Mouse (Mus musculus) liver, embryonic 13.5 days (tissue): Measurements from ENCODE around the gene Kidins220. TPM values are rescaled to one million over a fixed set of nuclear protein-coding genes. Genes with fewer than 3 reads are reported as not detected.

Experiments used
- ATAC-seq: fragments of 200-750 bp; cut with Nextera tagmentation; 2 replicates; pipeline ENCODE4 v1.8.0; 2017; ENCODE audit warnings: low read depth, mild to moderate bottlenecking, moderate number of reproducible peaks, moderate library complexity
- DNase-seq: peaks from one replicate; pipeline ENCODE4 v3.0.0; 2022
- H3K27ac ChIP-seq: fragments of 300-500 bp; sonication (generic); 2 replicates; pipeline ENCODE4 v1.5.1; 2015; ENCODE audit warnings: moderate library complexity, mild to moderate bottlenecking, inconsistent platforms
- H3K27me3 ChIP-seq: fragments of 300-500 bp; sonication (generic); 2 replicates; pipeline ENCODE4 v1.6.1; 2015; ENCODE audit warnings: mild to moderate bottlenecking, inconsistent platforms
- H3K36me3 ChIP-seq: fragments of 300-500 bp; sonication (generic); 2 replicates; pipeline ENCODE4 v1.6.1; 2015; ENCODE audit warnings: mild to moderate bottlenecking, inconsistent platforms
- H3K4me1 ChIP-seq: fragments of 300-500 bp; sonication (generic); replicated peaks from 2 replicates; pipeline ENCODE4 v1.6.1; 2015; ENCODE audit warnings: inconsistent platforms
- H3K4me2 ChIP-seq: fragments of 300-500 bp; sonication (generic); 2 replicates; pipeline ENCODE4 v1.6.1; 2015; ENCODE audit warnings: inconsistent platforms, mild to moderate bottlenecking, moderate library complexity
- H3K4me3 ChIP-seq: fragments of 300-500 bp; sonication (generic); replicated peaks from 2 replicates; pipeline ENCODE4 v1.5.1; 2015; ENCODE audit warnings: mild to moderate bottlenecking, inconsistent platforms
- H3K9ac ChIP-seq: fragments of 300-500 bp; sonication (generic); 2 replicates; pipeline ENCODE4 v1.6.1; 2015; ENCODE audit warnings: mild to moderate bottlenecking, inconsistent platforms
- H3K9me3 ChIP-seq: fragments of 300-500 bp; sonication (generic); replicated peaks from 2 replicates; pipeline ENCODE4 v1.6.1; 2016; ENCODE audit warnings: inconsistent platforms
- WGBS: fragments of 180-500 bp; shearing (Covaris S2); methylation state at CpG from one replicate; pipeline ENCODE4 v1.1.7; 2015; ENCODE audit not compliant: insufficient replicate concordance; 5-methylcytosine and 5-hydroxymethylcytosine counted together
- polyA plus RNA-seq: library from polyadenylated mRNA; unstranded; fragments of >200 nt; fragmentation: Nextera tagmentation; extraction: Ambion mirVana; gene quantifications from 2 replicates; pipeline ENCODE4 v1.2.1, GENCODE M21; 2015

Kidins220 gene
- polyA plus RNA-seq, 1 experiment from 2014 or later, result 6.3 TPM

DNA sequence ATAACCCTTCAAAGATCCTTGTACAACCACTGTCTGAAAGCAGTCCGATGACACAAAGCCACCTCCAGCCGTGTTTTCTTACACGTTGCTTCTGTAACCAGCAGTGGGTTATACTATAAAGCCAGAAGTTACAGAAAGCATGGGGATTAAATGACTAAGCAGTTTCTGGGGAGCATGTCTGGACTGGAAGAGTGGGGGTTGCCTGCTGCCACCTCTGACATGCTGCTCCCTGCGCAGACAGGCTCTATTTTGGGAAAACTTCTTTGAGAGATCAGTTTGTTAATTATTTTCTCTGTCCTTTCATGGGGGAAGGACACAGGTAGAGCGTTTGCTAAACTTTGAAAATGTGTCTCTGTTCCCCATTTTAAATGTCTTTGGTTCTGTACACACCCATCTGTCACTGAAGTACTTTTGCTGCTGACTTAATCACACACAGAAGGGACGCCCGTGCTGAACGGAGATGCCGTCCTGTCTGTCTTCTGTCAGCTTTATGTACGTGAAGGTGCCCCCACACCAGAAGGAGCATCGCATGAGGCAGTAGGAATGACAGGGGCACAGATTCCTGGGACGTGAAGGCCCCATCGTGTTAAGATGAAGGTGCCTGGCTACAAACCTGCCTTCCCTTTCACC lies 11.2 kb upstream of the Kidins220 start:
- H3K27ac ChIP-seq, result 0 out of 2 replicates have a peak overlapping the region, but pooled peaks have one; percentile 9
- no peak for DNase-seq
- peak; percentile 79 for ATAC-seq
- no peak overlapping the region for H3K4me3 ChIP-seq
- no peaks in the 10 kb centered on the region for H3K9me3 ChIP-seq
- no peak overlapping the region for H3K9ac ChIP-seq
- peak overlapping the region; percentile 11 for H3K4me2 ChIP-seq
- no peaks in the 10 kb centered on the region for H3K27me3 ChIP-seq
- H3K36me3 ChIP-seq, result no peaks in the 10 kb centered on the region
- peaks cover 13% of the 10 kb centered on the region for H3K4me1 ChIP-seq
- 29% methylated on average over 13 of the region's 13 CpGs for WGBS

GRCm38 (mm10) chr12:24965406-24965805 lies 9.3 kb upstream of the Kidins220 start:
- Histone ChIP-seq H3K36me3 (no peaks in the 10 kb centered on the region), H3K4me1 (peaks cover 13% of the 10 kb centered on the region), H3K27me3 (no peaks in the 10 kb centered on the region), H3K4me2 (no peak overlapping the region), H3K4me3 (no peak overlapping the region), H3K27ac (no peak overlapping the region), H3K9ac (no peak overlapping the region), H3K9me3 (no peaks in the 10 kb centered on the region)
- WGBS, result 78% methylated on average over 6 of the region's 6 CpGs
- DNase-seq, result no peak
- no peak for ATAC-seq

GRCm38 (mm10) chr12:24966046-24966445 lies 8.7 kb upstream of the Kidins220 start:
- no peak overlapping the region for H3K4me2 ChIP-seq
- H3K27ac ChIP-seq, result no peak overlapping the region
- 70% methylated on average over 2 of the region's 2 CpGs for WGBS
- no peak overlapping the region for H3K9ac ChIP-seq
- peaks cover 13% of the 10 kb centered on the region for H3K4me1 ChIP-seq
- no peak overlapping the region for H3K4me3 ChIP-seq
- ATAC-seq (no peak), DNase-seq (no peak)
- H3K36me3 ChIP-seq, result no peaks in the 10 kb centered on the region
- no peaks in the 10 kb centered on the region for H3K27me3 ChIP-seq
- no peaks in the 10 kb centered on the region for H3K9me3 ChIP-seq

- H3K27me3 ChIP-seq, result no peaks in the 10 kb centered on the region
- H3K9ac ChIP-seq, result no peak overlapping the region
- H3K36me3 ChIP-seq, result no peaks in the 10 kb centered on the region
- no peak for ATAC-seq
- no peak for DNase-seq
- H3K27ac ChIP-seq, result no peak overlapping the region
- H3K4me1 ChIP-seq, result peaks cover 31% of the 10 kb centered on the region
- H3K4me3 ChIP-seq, result no peak overlapping the region
- no peak overlapping the region for H3K4me2 ChIP-seq
- WGBS, result 64% methylated on average over 5 of the region's 5 CpGs
- no peaks in the 10 kb centered on the region for H3K9me3 ChIP-seq
These were observed 3.1 kb upstream of the Kidins220 start for GRCm38 (mm10) chr12:24971490-24972200.

- Histone ChIP-seq H3K9ac (no peak overlapping the region), H3K9me3 (no peaks in the 10 kb centered on the region), H3K27ac (no peak overlapping the region), H3K27me3 (no peaks in the 10 kb centered on the region), H3K4me2 (no peak overlapping the region), H3K4me1 (peaks cover 34% of the 10 kb centered on the region), H3K36me3 (peaks cover 6% of the 10 kb centered on the region; the same call in 1 of the 2 replicates), H3K4me3 (no peak overlapping the region)
- DNase-seq, result no peak
- no peak for ATAC-seq
- WGBS, result 43% methylated on average over 8 of the region's 8 CpGs
These were observed 2.1 kb upstream of the Kidins220 start for GRCm38 (mm10) chr12:24972371-24973350.

DNA sequence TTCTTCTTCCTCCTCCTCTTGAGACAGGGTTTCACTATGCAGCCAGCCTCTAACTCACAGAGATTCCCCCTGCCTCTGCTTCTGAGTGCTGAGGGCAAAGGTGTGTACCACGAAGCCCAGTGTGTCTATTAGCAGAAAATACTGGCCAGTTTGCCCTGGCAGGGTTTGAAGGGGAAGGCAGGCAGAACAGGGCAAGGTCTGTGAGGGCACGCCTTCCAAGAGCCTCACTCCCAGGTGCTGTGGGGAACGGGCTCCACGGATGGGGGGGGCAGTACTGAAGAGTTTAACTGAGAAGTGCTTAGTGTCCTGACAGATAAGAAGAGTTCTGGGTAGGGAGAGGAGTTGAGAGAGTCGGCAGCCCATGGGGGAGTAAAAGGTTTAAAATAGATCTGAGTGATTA lies 1.1 kb upstream of the Kidins220 start:
- ATAC-seq (peak; percentile 53), DNase-seq (no peak)
- WGBS, result 17% methylated on average over 5 of the region's 5 CpGs
- Histone ChIP-seq H3K27me3 (no peaks in the 10 kb centered on the region), H3K27ac (peak overlapping the region; percentile 34; the same call in 1 of the 2 replicates), H3K9me3 (no peaks in the 10 kb centered on the region), H3K36me3 (peaks cover 6% of the 10 kb centered on the region; the same call in 1 of the 2 replicates), H3K4me2 (peak overlapping the region; percentile 83), H3K4me1 (peaks cover 34% of the 10 kb centered on the region), H3K4me3 (peak overlapping the region; percentile 89), H3K9ac (0 out of 2 replicates have a peak overlapping the region, but pooled peaks have one; percentile 29)

GRCm38 (mm10) chr12:24975115-24975733 lies 499 bp downstream of the Kidins220 start:
- Histone ChIP-seq H3K36me3 (peaks cover 6% of the 10 kb centered on the region; the same call in 1 of the 2 replicates), H3K4me3 (peak overlapping the region; percentile 89), H3K27ac (peak overlapping the region; percentile 92), H3K4me1 (peaks cover 38% of the 10 kb centered on the region), H3K27me3 (no peaks in the 10 kb centered on the region), H3K9me3 (no peaks in the 10 kb centered on the region), H3K9ac (peak overlapping the region; percentile 86), H3K4me2 (peak overlapping the region; percentile 83)
- DNase-seq, result peak; percentile 58
- under 1% methylated on average over 31 of the region's 31 CpGs for WGBS
- ATAC-seq, result peak; percentile 77

DNA sequence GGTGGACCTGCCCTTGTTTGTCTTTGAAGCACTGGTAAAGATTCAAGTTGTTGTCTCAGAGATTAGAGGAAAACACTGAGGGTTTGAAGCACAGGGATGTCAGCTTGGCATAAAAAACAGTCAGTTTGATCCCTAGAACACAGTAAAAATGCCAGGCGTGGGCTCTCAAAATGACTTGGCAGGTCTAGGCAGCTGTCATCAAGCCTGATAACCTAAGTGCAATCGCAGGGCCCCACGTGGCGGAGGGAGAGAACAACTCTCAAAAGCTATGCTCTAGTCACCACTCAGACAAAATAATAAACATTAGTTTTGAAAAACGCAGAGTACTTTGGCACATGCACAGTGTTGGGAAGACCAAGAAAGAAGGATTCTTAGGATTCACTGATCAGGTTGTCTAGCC lies 10.5 kb downstream of the Kidins220 start:
- no peaks in the 10 kb centered on the region for H3K9me3 ChIP-seq
- peak; percentile 51 for DNase-seq

DNA sequence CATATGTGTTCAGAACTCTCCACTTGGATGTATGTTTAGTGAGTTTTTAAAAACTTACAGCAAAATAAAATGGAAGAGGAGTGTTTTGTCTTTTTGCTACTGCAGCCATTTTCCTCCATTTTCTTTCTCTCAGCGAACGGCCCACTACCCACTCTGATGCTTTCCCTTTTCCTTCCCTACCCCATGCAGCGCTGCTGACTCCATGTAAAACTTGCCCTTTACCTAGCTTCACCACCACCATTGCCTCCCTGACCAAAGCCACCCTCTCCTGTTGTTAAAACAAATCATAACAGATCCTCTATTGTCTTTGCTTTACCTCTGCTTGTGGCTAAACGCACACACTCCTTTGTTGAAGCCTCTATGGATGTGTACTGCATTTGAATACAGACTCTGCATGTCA lies 20.6 kb downstream of the Kidins220 start:
- Histone ChIP-seq H3K27me3 (no peaks in the 10 kb centered on the region), H3K4me3 (no peak overlapping the region), H3K9ac (no peak overlapping the region), H3K27ac (no peak overlapping the region), H3K9me3 (no peaks in the 10 kb centered on the region), H3K36me3 (peaks cover 85% of the 10 kb centered on the region), H3K4me2 (no peak overlapping the region), H3K4me1 (0 out of 2 replicates have a peak, but pooled peaks cover 4% of the 10 kb centered on the region)
- no peak for DNase-seq
- ATAC-seq, result no peak
- 90% methylated on average over 4 of the region's 4 CpGs for WGBS

More for the DNA sequence above, 10.5 kb downstream of the Kidins220 start:
- Histone ChIP-seq H3K36me3 (peaks cover 53% of the 10 kb centered on the region), H3K4me3 (no peak overlapping the region), H3K27me3 (no peaks in the 10 kb centered on the region), H3K4me1 (peaks cover 14% of the 10 kb centered on the region), H3K27ac (no peak overlapping the region), H3K4me2 (no peak overlapping the region), H3K9ac (no peak overlapping the region)
- 71% methylated on average over 5 of the region's 5 CpGs for WGBS
- no peak for ATAC-seq

GRCm38 (mm10) chr12:25005350-25005749 lies 30.6 kb downstream of the Kidins220 start:
- Histone ChIP-seq H3K27ac (no peak overlapping the region), H3K9me3 (no peaks in the 10 kb centered on the region), H3K4me1 (peaks cover 7% of the 10 kb centered on the region), H3K9ac (no peak overlapping the region), H3K4me3 (no peak overlapping the region), H3K27me3 (no peaks in the 10 kb centered on the region), H3K4me2 (no peak overlapping the region), H3K36me3 (peaks cover 74% of the 10 kb centered on the region)
- WGBS, result 73% methylated on average over 6 of the region's 6 CpGs
- ATAC-seq, result no peak
- no peak for DNase-seq
